In genomic region chr8:71668220-71668975, GRCm38 (mm10) we compare ENCODE assay signal across 7 mouse cellular contexts. TPM values are rescaled to one million over a fixed set of nuclear protein-coding genes. Genes with fewer than 3 reads are reported as not detected.
DNase-seq lines count a peak whose midpoint lies in the region; ATAC-seq and TF ChIP-seq lines count a peak whose summit lies in the region.

No protein-coding gene starts in this region.

- H3K27ac ChIP-seq in heart, postnatal 0 days (ENCODE audit: low read depth) = peak overlapping the region; percentile 78
- peak overlapping the region; percentile 85; the same call in 1 of the 2 replicates for H3K27ac ChIP-seq in neural tube, embryonic 13.5 days (replicated peaks)

- no peaks in the 10 kb centered on the region for H3K36me3 ChIP-seq in heart, postnatal 0 days (replicated peaks; ENCODE audit: control insufficient read depth, insufficient read depth, low read length)
- peaks cover 9% of the 10 kb centered on the region for H3K36me3 ChIP-seq in neural tube, embryonic 13.5 days

- H3K9me3 ChIP-seq in heart, postnatal 0 days (replicated peaks; ENCODE audit: control insufficient read depth, low read length) = no peaks in the 10 kb centered on the region
- H3K9me3 ChIP-seq in neural tube, embryonic 13.5 days = no peaks in the 10 kb centered on the region

- peaks cover 38% of the 10 kb centered on the region for H3K4me1 ChIP-seq in heart, postnatal 0 days (ENCODE audit: control insufficient read depth, insufficient read depth)
- H3K4me1 ChIP-seq in neural tube, embryonic 13.5 days (replicated peaks) = peaks cover 56% of the 10 kb centered on the region

- TF ChIP-seq EP300 in heart, postnatal 0 days (IDR thresholded peaks at IDR 0.05; ENCODE audit: low read depth) = peak; percentile 47; the same call in 1 of the 2 replicates

- peak overlapping the region; percentile 59 for H3K4me2 ChIP-seq in heart, postnatal 0 days (ENCODE audit: low read depth, low read length)
- H3K4me2 ChIP-seq in neural tube, embryonic 13.5 days = peak overlapping the region; percentile 43

- no peak overlapping the region; the same call in 1 of the 2 replicates for H3K9ac ChIP-seq in heart, postnatal 0 days (replicated peaks; ENCODE audit: low read depth, low read length)
- H3K9ac ChIP-seq in neural tube, embryonic 13.5 days = peak overlapping the region; percentile 64

- WGBS in heart, postnatal 0 days = under 1% methylated on average over 21 of the region's 21 CpGs
- 2% methylated on average over 21 of the region's 21 CpGs for WGBS in neural tube, embryonic 13.5 days

- peak overlapping the region; percentile 27 for H3K4me3 ChIP-seq in heart, postnatal 0 days (ENCODE audit: low read depth, low read length)
- H3K4me3 ChIP-seq in neural tube, embryonic 13.5 days = peak overlapping the region; percentile 13; the same call in 1 of the 2 replicates

- peak; percentile 68 for ATAC-seq in heart, postnatal 0 days (ENCODE audit: insufficient read depth, low read depth)
- ATAC-seq in neural tube, embryonic 13.5 days (ENCODE audit: low read depth) = no peak

- peak; percentile 27 to 43 for DNase-seq in spleen, adult 18-20 months
- DNase-seq in spleen, postnatal 14 days (ENCODE audit: low spot score in 2 of 2) = no peak
- DNase-seq in cerebellum, adult 9-11 months = peak; percentile 74
- peak; percentile 86 for DNase-seq in heart, postnatal 0 days (ENCODE audit: low spot score)
- peak; percentile 52 for DNase-seq in liver
- no peak for DNase-seq in left cerebral cortex, adult 9 months (ENCODE audit: low spot score in 2 of 2)

- H3K27me3 ChIP-seq in heart, postnatal 0 days (ENCODE audit: control insufficient read depth, insufficient read depth, low read length) = no peaks in the 10 kb centered on the region
- H3K27me3 ChIP-seq in neural tube, embryonic 13.5 days = peaks cover 35% of the 10 kb centered on the region

- TF ChIP-seq CTCF in heart, postnatal 0 days (IDR thresholded peaks at IDR 0.05; ENCODE audit: low read depth) = no peak

RNA-seq across cellular contexts. Expression of gene Unc13a, which starts 3.2 kb away (rescaled TPM):
- total RNA-seq in heart, postnatal 0 days (2014; rRNA removed; ENCODE audit: low replicate concordance) = 0.57 and 1.2 TPM in 2 replicates
- 0.51 and 0.60 TPM in 2 replicates for polyA plus RNA-seq in heart, postnatal 0 days (2015; fragmentation: Nextera tagmentation; extraction: Ambion mirVana)
- polyA plus RNA-seq in neural tube, embryonic 13.5 days (2015; fragmentation: Nextera tagmentation; extraction: Ambion mirVana) = 16.6 and 17.7 TPM in 2 replicates

RNA-seq across cellular contexts. Expression of gene Jak3, which starts 7.7 kb away (rescaled TPM):
- 14.6 and 16.9 TPM in 2 replicates for total RNA-seq in heart, postnatal 0 days (2014; rRNA removed; ENCODE audit: low replicate concordance)
- polyA plus RNA-seq in heart, postnatal 0 days (2015; fragmentation: Nextera tagmentation; extraction: Ambion mirVana) = 5.7 and 5.8 TPM in 2 replicates
- polyA plus RNA-seq in neural tube, embryonic 13.5 days (2015; fragmentation: Nextera tagmentation; extraction: Ambion mirVana) = 3.9 and 4.0 TPM in 2 replicates

RNA-seq across cellular contexts. Expression of gene Insl3, which starts 20.6 kb away (rescaled TPM):
- total RNA-seq in heart, postnatal 0 days (2014; rRNA removed; ENCODE audit: low replicate concordance) = not detected in 2 replicates
- 1.5 and 2.4 TPM in 2 replicates for polyA plus RNA-seq in heart, postnatal 0 days (2015; fragmentation: Nextera tagmentation; extraction: Ambion mirVana)
- 0.46 and 1.0 TPM in 2 replicates for polyA plus RNA-seq in neural tube, embryonic 13.5 days (2015; fragmentation: Nextera tagmentation; extraction: Ambion mirVana)

RNA-seq across cellular contexts. Expression of gene B3gnt3, which starts 33.2 kb away (rescaled TPM):
- 8.7 TPM in 2 replicates for total RNA-seq in heart, postnatal 0 days (2014; rRNA removed; ENCODE audit: low replicate concordance)
- 6.4 TPM in 2 replicates for polyA plus RNA-seq in heart, postnatal 0 days (2015; fragmentation: Nextera tagmentation; extraction: Ambion mirVana)
- 0.42 and 0.59 TPM in 2 replicates for polyA plus RNA-seq in neural tube, embryonic 13.5 days (2015; fragmentation: Nextera tagmentation; extraction: Ambion mirVana)

RNA-seq across cellular contexts. Expression of gene Fcho1, which starts 57.1 kb away (rescaled TPM):
- total RNA-seq in heart, postnatal 0 days (2014; rRNA removed; ENCODE audit: low replicate concordance) = 0.04 and 1.1 TPM in 2 replicates
- 0.92 and 1.4 TPM in 2 replicates for polyA plus RNA-seq in heart, postnatal 0 days (2015; fragmentation: Nextera tagmentation; extraction: Ambion mirVana)
- polyA plus RNA-seq in neural tube, embryonic 13.5 days (2015; fragmentation: Nextera tagmentation; extraction: Ambion mirVana) = 54.2 and 55.0 TPM in 2 replicates

Comparison
In these comparisons a context has a peak if more than half of its experiments do, and no peak if none do; other contexts are left out.
1. DNase-seq: peak in spleen, adult 18-20 months (2 of 2), cerebellum, adult 9-11 months (single experiment), heart, postnatal 0 days (single experiment) and liver (single experiment); none in spleen, postnatal 14 days (0 of 2) and left cerebral cortex, adult 9 months (0 of 2).
2. RNA of gene Unc13a, which starts 3.2 kb away (polyA plus RNA-seq): 16.6 to 17.7 TPM in neural tube, embryonic 13.5 days; 0.51 to 0.60 TPM in heart, postnatal 0 days; every median in the first group is over 10 times any median in the second.